Mouse (Mus musculus): ENCODE results near the gene Hsp90ab1. TPM values are rescaled to one million over a fixed set of nuclear protein-coding genes. Genes with fewer than 3 reads are reported as not detected.

Hsp90ab1 gene
- polyA plus RNA-seq, 1 experiment from 2014 or later, result 1,233 TPM

- no peaks in the 10 kb centered on the region for H3K9me3 ChIP-seq (ENCODE audit: control insufficient read depth, low read length)
- no peak overlapping the region for H3K9ac ChIP-seq (ENCODE audit: low read length)
- H3K4me1 ChIP-seq (ENCODE audit: control insufficient read depth in 2 of 2, insufficient read depth in 2 of 2, low read length in 2 of 2), result peaks cover 12 to 21% of the 10 kb centered on the region in 2 experiments; a peak in 3 of 4 replicates
- no peak overlapping the region for H3K4me2 ChIP-seq (ENCODE audit: low read length)
- no peaks in the 10 kb centered on the region for H3K27me3 ChIP-seq (ENCODE audit: control insufficient read depth, insufficient read depth, low read length)
- H3K27ac ChIP-seq (replicated peaks in 1 of 2; ENCODE audit: control insufficient read depth in 1 of 2, insufficient read depth in 1 of 2, low read depth in 2 of 2, low read length in 2 of 2), result peak overlapping the region in 1 of 2 experiments; percentile 8; a peak in 2 of 4 replicates
- no peak overlapping the region for H3K4me3 ChIP-seq (ENCODE audit: control insufficient read depth in 1 of 2, insufficient read depth in 1 of 2, low read depth in 1 of 2, low read length in 2 of 2)
- WGBS, result 63% methylated on average over 18 of the region's 18 CpGs
- no peak for ATAC-seq (ENCODE audit: insufficient number of reproducible peaks, insufficient read depth, low FRiP score, low read depth)
- peaks cover 68% of the 10 kb centered on the region for H3K36me3 ChIP-seq (ENCODE audit: control insufficient read depth, insufficient read depth, low read length)
These were observed 6.5 kb downstream of the Hsp90ab1 start for GRCm38 (mm10) chr17:45566360-45567161.

- H3K4me3 ChIP-seq (ENCODE audit: control insufficient read depth in 1 of 2, insufficient read depth in 1 of 2, low read depth in 1 of 2, low read length in 2 of 2), result no peak overlapping the region
- peaks cover 12 to 16% of the 10 kb centered on the region in 2 experiments; a peak in 3 of 4 replicates for H3K4me1 ChIP-seq (ENCODE audit: control insufficient read depth in 2 of 2, insufficient read depth in 2 of 2, low read length in 2 of 2)
- H3K4me2 ChIP-seq (ENCODE audit: low read length), result no peak overlapping the region
- H3K36me3 ChIP-seq (ENCODE audit: control insufficient read depth, insufficient read depth, low read length), result peaks cover 62% of the 10 kb centered on the region
- no peaks in the 10 kb centered on the region for H3K9me3 ChIP-seq (ENCODE audit: control insufficient read depth, low read length)
- H3K27me3 ChIP-seq (ENCODE audit: control insufficient read depth, insufficient read depth, low read length), result no peaks in the 10 kb centered on the region
- WGBS, result 68% methylated on average over 1 of the region's 1 CpGs
- no peak for ATAC-seq (ENCODE audit: insufficient number of reproducible peaks, insufficient read depth, low FRiP score, low read depth)
- H3K9ac ChIP-seq (ENCODE audit: low read length), result no peak overlapping the region
- H3K27ac ChIP-seq (replicated peaks in 1 of 2; ENCODE audit: control insufficient read depth in 1 of 2, insufficient read depth in 1 of 2, low read depth in 2 of 2, low read length in 2 of 2), result no peak overlapping the region
These were observed 7.1 kb downstream of the Hsp90ab1 start for GRCm38 (mm10) chr17:45566031-45566359.

DNA sequence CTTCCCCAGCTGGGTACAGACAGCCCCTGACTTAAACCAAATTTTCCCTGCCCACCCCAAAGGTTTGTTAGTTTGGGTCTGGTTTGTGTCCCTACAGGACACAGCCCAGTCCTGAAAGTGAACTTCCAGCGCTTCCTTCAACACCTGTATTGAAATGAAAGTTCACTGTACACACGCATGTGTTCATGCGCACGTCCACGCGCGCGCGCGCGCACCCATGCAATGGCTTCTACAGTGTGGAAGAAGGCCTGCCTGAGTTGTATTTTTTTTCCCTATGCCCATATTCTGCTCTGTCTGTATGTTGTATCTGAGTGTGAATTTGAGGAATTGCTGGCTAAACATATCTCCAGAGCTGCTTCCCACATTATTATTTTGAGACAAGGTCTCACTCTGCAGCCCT, 8.0 kb downstream of the Hsp90ab1 start:
- peaks cover 53% of the 10 kb centered on the region for H3K36me3 ChIP-seq (ENCODE audit: control insufficient read depth, insufficient read depth, low read length)
- peak overlapping the region; percentile 89 for H3K4me2 ChIP-seq (ENCODE audit: low read length)
- H3K9me3 ChIP-seq (ENCODE audit: control insufficient read depth, low read length), result no peaks in the 10 kb centered on the region
- ATAC-seq (ENCODE audit: insufficient number of reproducible peaks, insufficient read depth, low FRiP score, low read depth), result no peak
- H3K27ac ChIP-seq (replicated peaks in 1 of 2; ENCODE audit: control insufficient read depth in 1 of 2, insufficient read depth in 1 of 2, low read depth in 2 of 2, low read length in 2 of 2), result no peak overlapping the region
- H3K9ac ChIP-seq (ENCODE audit: low read length), result peak overlapping the region; percentile 92
- H3K27me3 ChIP-seq (ENCODE audit: control insufficient read depth, insufficient read depth, low read length), result no peaks in the 10 kb centered on the region
- H3K4me1 ChIP-seq (ENCODE audit: control insufficient read depth in 2 of 2, insufficient read depth in 2 of 2, low read length in 2 of 2), result peaks cover 12 to 15% of the 10 kb centered on the region in 2 experiments; a peak in 3 of 4 replicates
- WGBS, result 92% methylated on average over 11 of the region's 11 CpGs
- H3K4me3 ChIP-seq (ENCODE audit: control insufficient read depth in 1 of 2, insufficient read depth in 1 of 2, low read depth in 1 of 2, low read length in 2 of 2), result peak overlapping the region in 1 of 2 experiments; percentile 81; a peak in 3 of 4 replicates

- H3K27ac ChIP-seq (replicated peaks in 1 of 2; ENCODE audit: control insufficient read depth in 1 of 2, insufficient read depth in 1 of 2, low read depth in 2 of 2, low read length in 2 of 2), result peak overlapping the region in 1 of 2 experiments; percentile 77; a peak in 2 of 4 replicates
- no peaks in the 10 kb centered on the region for H3K27me3 ChIP-seq (ENCODE audit: control insufficient read depth, insufficient read depth, low read length)
- H3K9ac ChIP-seq (ENCODE audit: low read length), result peak overlapping the region; percentile 92
- WGBS, result 12% methylated on average over 18 of the region's 18 CpGs
- ATAC-seq (ENCODE audit: insufficient number of reproducible peaks, insufficient read depth, low FRiP score, low read depth), result no peak
- H3K9me3 ChIP-seq (ENCODE audit: control insufficient read depth, low read length), result no peaks in the 10 kb centered on the region
- H3K4me3 ChIP-seq (ENCODE audit: control insufficient read depth in 1 of 2, insufficient read depth in 1 of 2, low read depth in 1 of 2, low read length in 2 of 2), result peak overlapping the region; percentile 81 to 90
- peak overlapping the region; percentile 89 for H3K4me2 ChIP-seq (ENCODE audit: low read length)
- peaks cover 10 to 12% of the 10 kb centered on the region in 2 experiments; a peak in 3 of 4 replicates for H3K4me1 ChIP-seq (ENCODE audit: control insufficient read depth in 2 of 2, insufficient read depth in 2 of 2, low read length in 2 of 2)
- peaks cover 48% of the 10 kb centered on the region for H3K36me3 ChIP-seq (ENCODE audit: control insufficient read depth, insufficient read depth, low read length)
These were observed 8.5 kb downstream of the Hsp90ab1 start for GRCm38 (mm10) chr17:45564531-45565084.

DNA sequence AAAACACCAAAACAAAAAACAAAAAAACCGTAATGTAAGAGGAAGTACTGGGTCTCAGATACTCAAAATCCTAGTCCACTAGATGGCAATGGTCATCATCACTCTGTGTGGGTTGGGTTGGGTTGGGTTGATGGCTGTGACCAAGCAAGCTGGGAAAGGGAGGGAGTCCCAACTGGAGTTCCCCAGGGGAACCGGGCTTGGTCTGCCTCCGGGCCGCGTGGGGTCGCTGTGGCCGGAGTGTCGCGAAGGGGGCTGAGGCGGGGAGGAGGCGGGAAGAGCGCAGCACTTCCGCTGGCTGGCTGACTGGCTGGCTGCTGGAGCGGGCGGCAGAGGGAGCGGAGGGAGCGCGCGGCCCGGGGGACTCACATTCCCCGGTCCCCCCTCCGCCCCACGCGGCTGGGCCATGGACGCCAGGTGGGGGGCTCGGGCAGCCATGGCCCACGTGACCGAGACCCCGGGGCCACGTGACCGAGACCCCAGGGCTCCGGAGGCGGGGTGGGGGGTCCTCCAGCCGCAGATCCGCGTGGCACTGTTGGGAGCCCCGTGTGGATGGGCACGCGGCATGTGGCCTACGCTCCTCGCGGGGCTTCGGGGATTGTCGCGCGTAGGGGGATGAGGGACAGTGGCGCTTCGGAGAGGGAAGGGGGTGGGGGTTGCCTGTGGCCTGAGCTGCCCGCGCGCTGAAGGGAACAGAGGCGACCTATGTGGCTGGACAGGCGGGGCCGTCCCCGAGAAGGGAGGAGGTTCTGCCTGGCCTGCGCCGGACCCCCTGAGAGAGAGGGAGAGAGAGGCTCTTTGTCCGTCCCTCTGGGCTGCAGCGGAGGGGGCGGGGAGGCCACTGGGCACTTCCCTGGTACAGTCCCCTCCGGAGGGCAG, 9.2 kb downstream of the Hsp90ab1 start, which contains the start of gene Slc35b2:
Slc35b2 (plus strand) TSS at position 220 of the 876 bp plus-strand sequence.
- under 1% methylated on average over 57 of the region's 61 CpGs for WGBS

DNA sequence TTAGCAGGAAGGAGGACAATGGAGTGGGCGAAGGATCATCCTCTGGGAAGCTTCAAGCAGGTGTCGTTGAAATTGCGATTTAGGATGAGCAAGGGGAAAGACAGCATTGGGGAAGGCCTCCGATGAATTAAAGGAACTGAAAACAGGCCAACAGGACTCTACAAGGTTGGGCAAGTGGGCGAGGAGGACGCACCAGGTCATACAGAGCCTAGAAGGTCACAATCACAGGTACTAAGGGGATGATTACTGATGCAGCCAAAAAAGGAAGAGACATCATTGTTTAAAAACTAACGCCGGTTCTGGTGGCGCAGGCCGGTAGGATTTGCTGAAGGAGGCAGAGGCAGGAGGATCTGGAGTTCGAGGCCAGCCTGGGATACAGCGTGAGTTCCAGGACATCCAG, 9.9 kb downstream of the Hsp90ab1 start:
- ATAC-seq (ENCODE audit: insufficient number of reproducible peaks, insufficient read depth, low FRiP score, low read depth), result no peak
- Histone ChIP-seq H3K4me1 (ENCODE audit: control insufficient read depth in 2 of 2, insufficient read depth in 2 of 2, low read length in 2 of 2) (peaks cover 10 to 12% of the 10 kb centered on the region in 2 experiments; a peak in 3 of 4 replicates), H3K27ac (replicated peaks in 1 of 2; ENCODE audit: control insufficient read depth in 1 of 2, insufficient read depth in 1 of 2, low read depth in 2 of 2, low read length in 2 of 2) (no peak overlapping the region), H3K9ac (ENCODE audit: low read length) (no peak overlapping the region), H3K4me2 (ENCODE audit: low read length) (peak overlapping the region; percentile 89), H3K36me3 (ENCODE audit: control insufficient read depth, insufficient read depth, low read length) (peaks cover 34% of the 10 kb centered on the region), H3K4me3 (ENCODE audit: control insufficient read depth in 1 of 2, insufficient read depth in 1 of 2, low read depth in 1 of 2, low read length in 2 of 2) (no peak overlapping the region), H3K9me3 (ENCODE audit: control insufficient read depth, low read length) (no peaks in the 10 kb centered on the region), H3K27me3 (ENCODE audit: control insufficient read depth, insufficient read depth, low read length) (no peaks in the 10 kb centered on the region)
- 69% methylated on average over 12 of the region's 12 CpGs for WGBS

More for the DNA sequence above, 9.2 kb downstream of the Hsp90ab1 start, which contains the start of gene Slc35b2:
- Histone ChIP-seq H3K36me3 (ENCODE audit: control insufficient read depth, insufficient read depth, low read length) (peaks cover 41% of the 10 kb centered on the region), H3K9me3 (ENCODE audit: control insufficient read depth, low read length) (no peaks in the 10 kb centered on the region), H3K27ac (replicated peaks in 1 of 2; ENCODE audit: control insufficient read depth in 1 of 2, insufficient read depth in 1 of 2, low read depth in 2 of 2, low read length in 2 of 2) (peak within 1 kb of the TSS; percentile 46 to 77), H3K4me2 (ENCODE audit: low read length) (peak within 1 kb of the TSS; percentile 89), H3K4me1 (ENCODE audit: control insufficient read depth in 2 of 2, insufficient read depth in 2 of 2, low read length in 2 of 2) (peaks cover 10 to 12% of the 10 kb centered on the region in 2 experiments; a peak in 3 of 4 replicates), H3K9ac (ENCODE audit: low read length) (peak within 1 kb of the TSS; percentile 92), H3K4me3 (ENCODE audit: control insufficient read depth in 1 of 2, insufficient read depth in 1 of 2, low read depth in 1 of 2, low read length in 2 of 2) (peak within 1 kb of the TSS; percentile 81 to 90), H3K27me3 (ENCODE audit: control insufficient read depth, insufficient read depth, low read length) (no peaks in the 10 kb centered on the region)
- peak; percentile 79 for ATAC-seq (ENCODE audit: insufficient number of reproducible peaks, insufficient read depth, low FRiP score, low read depth)

All from heart, embryonic 14.5 days (tissue).